Mouse (Mus musculus) megakaryocyte-erythroid progenitor cell, adult 5-6 weeks (primary cell): ENCODE results near the gene Slc9c1. TPM values are rescaled to one million over a fixed set of nuclear protein-coding genes. Genes with fewer than 3 reads are reported as not detected.

Source experiments
- total RNA-seq, 2 experiments: library from RNA; stranded (forward) in 1 of 2; stranded (reverse) in 1 of 2; fragments of 200-1000, 215-1000 nt in 1 of 2; fragments of >200 nt in 1 of 2; fragmentation: Nextera tagmentation in 1 of 2; gene quantifications; 2 replicates each; pipeline ENCODE4 v1.2.3; 2014 to 2017

The Slc9c1 gene
- total RNA-seq, 2 experiments from 2014 or later = not detected

Other genes with a start within 250 kb of the Slc9c1 start
- gene Cd200, start 126.3 kb upstream of the Slc9c1 start, total RNA-seq (2014; fragmentation: Nextera tagmentation) = not detected in 2 replicates
- gene Cd200, start 126.3 kb upstream of the Slc9c1 start, total RNA-seq (2017) = not detected in 2 replicates
- not detected in 2 replicates for gene Gm609, start 42.3 kb upstream of the Slc9c1 start, total RNA-seq (2014; fragmentation: Nextera tagmentation)
- not detected in 2 replicates for gene Gm609, start 42.3 kb upstream of the Slc9c1 start, total RNA-seq (2017)
- gene Gm17783, start 3.3 kb upstream of the Slc9c1 start, total RNA-seq (2014; fragmentation: Nextera tagmentation) = not detected in 2 replicates
- gene Gm17783, start 3.3 kb upstream of the Slc9c1 start, total RNA-seq (2017) = not detected in 2 replicates
- gene Gcsam, start 75.1 kb downstream of the Slc9c1 start, total RNA-seq (2014; fragmentation: Nextera tagmentation) = 0.27 TPM in 1 of 2 replicates, not detected in the other
- 0.38 and 1.1 TPM in 2 replicates for gene Gcsam, start 75.1 kb downstream of the Slc9c1 start, total RNA-seq (2017)
- not detected in 2 replicates for gene BC016579, start 118.8 kb downstream of the Slc9c1 start, total RNA-seq (2014; fragmentation: Nextera tagmentation)
- 0.91 TPM in 1 of 2 replicates, not detected in the other for gene BC016579, start 118.8 kb downstream of the Slc9c1 start, total RNA-seq (2017)
- gene Tmprss7, start 158.3 kb downstream of the Slc9c1 start, total RNA-seq (2014; fragmentation: Nextera tagmentation) = not detected in 2 replicates
- 1.1 TPM in 1 of 2 replicates, not detected in the other for gene Tmprss7, start 158.3 kb downstream of the Slc9c1 start, total RNA-seq (2017)
- 0.59 TPM in 1 of 2 replicates, not detected in the other for gene Tagln3, start 189.3 kb downstream of the Slc9c1 start, total RNA-seq (2014; fragmentation: Nextera tagmentation)
- gene Tagln3, start 189.3 kb downstream of the Slc9c1 start, total RNA-seq (2017) = not detected in 2 replicates
- gene Abhd10, start 207.6 kb downstream of the Slc9c1 start, total RNA-seq (2014; fragmentation: Nextera tagmentation) = 8.8 and 10.6 TPM in 2 replicates
- 18.4 and 25.7 TPM in 2 replicates for gene Abhd10, start 207.6 kb downstream of the Slc9c1 start, total RNA-seq (2017)